Mouse (Mus musculus) liver, postnatal 0 days (tissue): Measurements from ENCODE around the gene Cldnd1.

Experiments used
- CTCF ChIP-seq: sonication (generic); IDR thresholded peaks from 2 replicates; pipeline ENCODE4 v1.5.1; 2016; ENCODE audit warnings: antibody characterized with exemption, low read depth
- EP300 ChIP-seq: IDR thresholded peaks from 2 replicates; pipeline ENCODE4 v1.6.1; 2016; ENCODE audit warnings: antibody characterized with exemption, low read depth, mild to moderate bottlenecking

DNA sequence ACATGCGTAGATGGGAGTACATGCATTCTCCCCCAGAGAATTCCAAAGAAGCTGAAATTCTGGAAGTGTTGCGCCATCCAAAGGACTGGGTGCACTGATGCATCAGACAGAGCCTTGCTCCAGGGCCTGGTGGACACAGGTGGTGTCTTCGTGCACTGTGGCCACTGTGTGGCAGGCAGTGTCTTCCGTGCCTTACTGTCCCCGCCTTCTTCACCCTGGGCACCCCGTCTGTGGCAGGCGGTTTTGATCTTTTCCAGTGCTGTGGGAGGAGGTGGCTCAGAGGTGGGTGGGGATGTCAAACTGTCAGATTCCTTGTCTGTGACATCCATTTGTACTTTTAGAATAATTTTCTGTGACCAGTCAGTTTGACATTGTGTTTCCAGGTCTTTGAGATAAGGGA is 49.0 kb upstream of the Cldnd1 start:
- TF ChIP-seq CTCF (peak; percentile 26; the same call in 1 of the 2 replicates), EP300 (no peak)
